Mouse (Mus musculus) stomach, postnatal 0 days (tissue): ENCODE measurements at regions not wholly inside any gene's neighbourhood (a gene's known extent, or its start where the extent isn't known, plus 50 kb on each side); places are given as distances from the start of the nearest gene placed in this dataset.

ENCODE experiments used
- ATAC-seq: fragments of 200-750 bp; cut with Nextera tagmentation; 2 replicates; pipeline ENCODE4 v1.8.0; 2017; ENCODE audit not compliant: low FRiP score, low TSS enrichment
- DNase-seq: peaks from one replicate; pipeline ENCODE4 v3.0.0-alpha.2; 2016; ENCODE audit warnings: low spot score
- H3K27ac ChIP-seq: fragments of 300-500 bp; sonication (generic); replicated peaks from 2 replicates; pipeline ENCODE4 v1.5.1; 2014; ENCODE audit warnings: mild to moderate bottlenecking, control low read depth
- H3K27me3 ChIP-seq: fragments of 300-500 bp; sonication (generic); 2 replicates; pipeline ENCODE4 v1.6.1; 2014; ENCODE audit warnings: low read length; ENCODE audit not compliant: control insufficient read depth, insufficient read depth
- H3K36me3 ChIP-seq: fragments of 300-500 bp; sonication (generic); 2 replicates; pipeline ENCODE4 v1.6.1; 2014; ENCODE audit warnings: low read length, mixed read lengths; ENCODE audit not compliant: control insufficient read depth, insufficient read depth
- H3K4me1 ChIP-seq: fragments of 300-500 bp; sonication (generic); replicated peaks from 2 replicates; pipeline ENCODE4 v1.6.1; 2014; ENCODE audit warnings: antibody characterized with exemption; ENCODE audit not compliant: control insufficient read depth, insufficient read depth
- H3K4me2 ChIP-seq: fragments of 300-500 bp; sonication (generic); replicated peaks from 2 replicates; pipeline ENCODE4 v1.6.1; 2014; ENCODE audit warnings: low read depth, mild to moderate bottlenecking, control low read depth, moderate library complexity
- H3K4me3 ChIP-seq: fragments of 300-500 bp; sonication (generic); 2 replicates; pipeline ENCODE4 v1.5.1; 2014; ENCODE audit warnings: low read depth, low read length, control low read depth
- H3K9ac ChIP-seq: fragments of 300-500 bp; sonication (generic); 2 replicates; pipeline ENCODE4 v1.6.1; 2014; ENCODE audit warnings: mild to moderate bottlenecking, low read length, control low read depth, mixed read lengths
- H3K9me3 ChIP-seq: fragments of 300-500 bp; sonication (generic); 2 replicates; pipeline ENCODE4 v1.6.1; 2016; ENCODE audit warnings: low read length; ENCODE audit not compliant: control insufficient read depth
- CTCF ChIP-seq: IDR thresholded peaks from 2 replicates; pipeline ENCODE4 v1.5.1; 2016; ENCODE audit warnings: antibody characterized with exemption, low read depth, mild to moderate bottlenecking, moderate library complexity
- EP300 ChIP-seq: optimal IDR thresholded peaks from 2 replicates; pipeline ENCODE3; 2016; ENCODE audit warnings: antibody characterized with exemption
- WGBS: fragments of 180-500 bp; shearing (Covaris S2); extraction: QIAGEN DNeasy Blood & Tissue Kit; methylation state at CpG from one replicate; pipeline ENCODE4 v1.1.7; 2014; 5-methylcytosine and 5-hydroxymethylcytosine counted together

GRCm38 (mm10) chr16:8936446-8936845, 106.5 kb downstream of the 1810013L24Rik start:
- DNase-seq (no peak), ATAC-seq (no peak)
- no peak for TF ChIP-seq EP300
- TF ChIP-seq CTCF = no peak
- no peak overlapping the region for H3K27ac ChIP-seq
- H3K4me1 ChIP-seq = no peaks in the 10 kb centered on the region
- no peaks in the 10 kb centered on the region for H3K9me3 ChIP-seq
- H3K27me3 ChIP-seq = no peaks in the 10 kb centered on the region
- no peak overlapping the region for H3K4me2 ChIP-seq
- H3K4me3 ChIP-seq = no peak overlapping the region
- H3K36me3 ChIP-seq = no peaks in the 10 kb centered on the region
- H3K9ac ChIP-seq = no peak overlapping the region

GRCm38 (mm10) chr16:8938516-8938915, 108.6 kb downstream of the 1810013L24Rik start:
- no peaks in the 10 kb centered on the region for H3K4me1 ChIP-seq
- no peak overlapping the region for H3K9ac ChIP-seq
- peak; percentile 36 for DNase-seq
- no peak overlapping the region for H3K27ac ChIP-seq
- TF ChIP-seq CTCF (no peak), EP300 (no peak)
- no peaks in the 10 kb centered on the region for H3K9me3 ChIP-seq
- no peaks in the 10 kb centered on the region for H3K36me3 ChIP-seq
- peak; percentile 54; the same call in 1 of the 2 replicates for ATAC-seq
- H3K4me3 ChIP-seq = no peak overlapping the region
- WGBS = 40% methylated on average over 5 of the region's 5 CpGs
- no peak overlapping the region for H3K4me2 ChIP-seq
- H3K27me3 ChIP-seq = no peaks in the 10 kb centered on the region

GRCm38 (mm10) chr16:8939136-8939535, 109.2 kb downstream of the 1810013L24Rik start:
- no peaks in the 10 kb centered on the region for H3K27me3 ChIP-seq
- no peak for ATAC-seq
- H3K4me1 ChIP-seq = no peaks in the 10 kb centered on the region
- H3K4me3 ChIP-seq = no peak overlapping the region
- H3K27ac ChIP-seq = no peak overlapping the region
- no peaks in the 10 kb centered on the region for H3K9me3 ChIP-seq
- H3K4me2 ChIP-seq = no peak overlapping the region
- 47% methylated on average over 7 of the region's 7 CpGs for WGBS
- peak; percentile 6 for DNase-seq
- no peak overlapping the region for H3K9ac ChIP-seq
- H3K36me3 ChIP-seq = no peaks in the 10 kb centered on the region
- TF ChIP-seq CTCF = no peak
- TF ChIP-seq EP300 = no peak

GRCm38 (mm10) chr16:8944412-8945102, 114.7 kb downstream of the 1810013L24Rik start:
- Histone ChIP-seq H3K9me3 (no peaks in the 10 kb centered on the region), H3K27me3 (no peaks in the 10 kb centered on the region), H3K9ac (no peak overlapping the region), H3K4me1 (no peaks in the 10 kb centered on the region), H3K4me2 (no peak overlapping the region), H3K36me3 (no peaks in the 10 kb centered on the region), H3K27ac (no peak overlapping the region), H3K4me3 (no peak overlapping the region)
- DNase-seq (no peak), ATAC-seq (no peak)
- TF ChIP-seq EP300 (no peak), CTCF (no peak)
- WGBS = 43% methylated on average over 5 of the region's 5 CpGs

- Histone ChIP-seq H3K9ac (no peak overlapping the region), H3K27me3 (no peaks in the 10 kb centered on the region), H3K27ac (no peak overlapping the region), H3K4me3 (no peak overlapping the region), H3K4me1 (no peaks in the 10 kb centered on the region), H3K9me3 (no peaks in the 10 kb centered on the region), H3K36me3 (no peaks in the 10 kb centered on the region), H3K4me2 (no peak overlapping the region)
- ATAC-seq (no peak), DNase-seq (no peak)
- 53% methylated on average over 5 of the region's 5 CpGs for WGBS
- TF ChIP-seq CTCF (no peak), EP300 (no peak)
Observed at GRCm38 (mm10) chr16:8947846-8948245, 117.9 kb downstream of the 1810013L24Rik start.

- H3K4me1 ChIP-seq = no peaks in the 10 kb centered on the region
- DNase-seq (no peak), ATAC-seq (no peak)
- no peak overlapping the region for H3K4me2 ChIP-seq
- no peaks in the 10 kb centered on the region for H3K27me3 ChIP-seq
- H3K27ac ChIP-seq = no peak overlapping the region
- WGBS = 47% methylated on average over 6 of the region's 6 CpGs
- H3K9me3 ChIP-seq = no peaks in the 10 kb centered on the region
- H3K4me3 ChIP-seq = no peak overlapping the region
- TF ChIP-seq EP300 = no peak
- no peak for TF ChIP-seq CTCF
- H3K36me3 ChIP-seq = no peaks in the 10 kb centered on the region
- no peak overlapping the region for H3K9ac ChIP-seq
Observed at GRCm38 (mm10) chr16:8951156-8951899, 121.4 kb downstream of the 1810013L24Rik start.
